Mouse (Mus musculus) naive thymus-derived CD4-positive, alpha-beta T cell, adult 5 months (primary cell): ENCODE results near the gene Dph2. TPM values are rescaled to one million over a fixed set of nuclear protein-coding genes. Genes with fewer than 3 reads are reported as not detected.

Source experiments
- polyA plus RNA-seq: library from polyadenylated mRNA; unstranded; fragments of 100-300 nt; shearing (Covaris generic); gene quantifications from one replicate; pipeline ENCODE4 v1.2.1, GENCODE M21; 2017

Gene Dph2
- 23.5 TPM for polyA plus RNA-seq

GRCm38 (mm10) chr4:117891738-117892161, at the start of gene Dph2:
TSS of gene Dph2 (minus strand) at chr4:117892032.

GRCm38 (mm10) chr4:117929391-117929881, 37.6 kb upstream of the Dph2 start, which contains the start of gene Artn:
TSS of gene Artn (minus strand) at chr4:117929763.

GRCm38 (mm10) chr4:117914591-117915442, 23.0 kb upstream of the Dph2 start, which contains the start of gene Ipo13:
TSS of gene Ipo13 (minus strand) at chr4:117914999.

GRCm38 (mm10) chr4:117887133-117887532, 4.7 kb downstream of the Dph2 start, which contains the start of gene Atp6v0b:
TSS of gene Atp6v0b (minus strand) at chr4:117887333.

GRCm38 (mm10) chr4:117882701-117883691, 8.8 kb downstream of the Dph2 start, which contains the start of gene B4galt2:
TSS of gene B4galt2 (minus strand) at chr4:117883487.

GRCm38 (mm10) chr4:117872471-117872886, 19.4 kb downstream of the Dph2 start, which contains the start of gene Ccdc24:
TSS of gene Ccdc24 (minus strand) at chr4:117872557.

Other genes with a start within 250 kb of the Dph2 start
- 32.2 TPM for gene Dmap1, start 209.8 kb downstream of the Dph2 start, polyA plus RNA-seq
- gene Gm12845, start 167.6 kb downstream of the Dph2 start, polyA plus RNA-seq: not detected
- not detected for gene Klf17, start 126.4 kb downstream of the Dph2 start, polyA plus RNA-seq
- 0.31 TPM for gene Slc6a9, start 57.5 kb downstream of the Dph2 start, polyA plus RNA-seq
- gene Ccdc24, start 19.5 kb downstream of the Dph2 start, polyA plus RNA-seq: not detected
- gene B4galt2, start 8.5 kb downstream of the Dph2 start, polyA plus RNA-seq: not detected
- gene Atp6v0b, start 4.7 kb downstream of the Dph2 start, polyA plus RNA-seq: 200 TPM
- 34.7 TPM for gene Ipo13, start 23.0 kb upstream of the Dph2 start, polyA plus RNA-seq
- gene Artn, start 37.7 kb upstream of the Dph2 start, polyA plus RNA-seq: not detected
- 5.9 TPM for gene St3gal3, start 242.9 kb upstream of the Dph2 start, polyA plus RNA-seq